Comparison of ENCODE assay signal across 8 mouse cellular contexts in genomic region chr9:50443708-50444463, GRCm38 (mm10). TPM values are rescaled to one million over a fixed set of nuclear protein-coding genes. Genes with fewer than 3 reads are reported as not detected.
DNase-seq lines count a peak whose midpoint lies in the region; ATAC-seq and TF ChIP-seq lines count a peak whose summit lies in the region.
"Had no signal": no experiment of that assay in that cellular context is flagged by ENCODE, and none has a peak within 500 bp of the region (broad histone marks: within the 10 kb centered on the region; RNA-seq: fewer than 3 reads in every experiment).

No protein-coding gene starts in this region.

- no peak for TF ChIP-seq POLR2A in lung, adult 2 months (IDR thresholded peaks at IDR 0.05; ENCODE audit: borderline replicate concordance, extremely low read depth, low read depth, low read length)

- H3K27ac ChIP-seq in heart, embryonic 10.5 days: 0 out of 2 replicates have a peak overlapping the region, but pooled peaks have one; percentile 17

- peak; percentile 33 for TF ChIP-seq CTCF in C2C12 (IDR thresholded peaks at IDR 0.05; ENCODE audit: control insufficient read depth, insufficient read depth, insufficient read length)
- peak; percentile 87 for TF ChIP-seq CTCF in G1E (IDR thresholded peaks at IDR 0.05; ENCODE audit: low read depth, low read length)
- TF ChIP-seq CTCF in lung, adult 2 months (IDR thresholded peaks at IDR 0.05; ENCODE audit: insufficient read depth, low read length): peak; percentile 71

- peak; percentile 38 for DNase-seq in G1E (ENCODE audit: low spot score)
- DNase-seq in cerebellum, adult 8-10 months: peak; percentile 59
- no peak for DNase-seq in heart, embryonic 10.5 days (ENCODE audit: low spot score)
- peak; percentile 67 to 76 for DNase-seq in kidney, postnatal 4 days
- DNase-seq in lung, adult 2 months: peak; percentile 53
- DNase-seq in retina, embryonic 14.5 days (ENCODE audit: low spot score): peak; percentile 91

- no peaks in the 10 kb centered on the region for H3K79me3 ChIP-seq in C2C12 (ENCODE audit: low read depth)

- H3K27me3 ChIP-seq in C2C12 (ENCODE audit: control insufficient read depth, insufficient read depth, insufficient read length) (no peaks in the 10 kb centered on the region), G1E (ENCODE audit: insufficient read depth, low read length) (peaks cover 4% of the 10 kb centered on the region)
- H3K27me3 ChIP-seq in heart, embryonic 10.5 days (ENCODE audit: insufficient read depth, poor library complexity, severe bottlenecking): no peaks in the 10 kb centered on the region; the same call in 1 of the 2 replicates

- ATAC-seq in G1E (ENCODE audit: extremely low read depth, insufficient number of reproducible peaks, low FRiP score, poor library complexity, severe bottlenecking): no peak

- H3K4me1 ChIP-seq in G1E (ENCODE audit: insufficient read depth, low read depth, low read length): peaks cover 4% of the 10 kb centered on the region
- H3K4me1 ChIP-seq in heart, embryonic 10.5 days: 0 out of 2 replicates have a peak, but pooled peaks cover 6% of the 10 kb centered on the region
- H3K4me1 ChIP-seq in lung, adult 2 months (ENCODE audit: control insufficient read depth, insufficient read depth, low read length): no peaks in the 10 kb centered on the region

- WGBS in heart, embryonic 10.5 days: 46% methylated on average over 23 of the region's 23 CpGs
- WGBS in lung, adult 2 months: 41% methylated on average over 23 of the region's 23 CpGs

- H3K36me3 ChIP-seq in C2C12 (ENCODE audit: control insufficient read depth, insufficient read depth): no peaks in the 10 kb centered on the region
- H3K36me3 ChIP-seq in G1E (replicated peaks): no peaks in the 10 kb centered on the region
- H3K36me3 ChIP-seq in heart, embryonic 10.5 days: no peaks in the 10 kb centered on the region

- H3ac ChIP-seq in C2C12 (ENCODE audit: control insufficient read depth, insufficient read length, low read depth): no peak overlapping the region

- H3K79me2 ChIP-seq in C2C12 (ENCODE audit: control insufficient read depth, insufficient read depth): no peaks in the 10 kb centered on the region

- no peak overlapping the region for H3K4me3 ChIP-seq in C2C12 (ENCODE audit: insufficient read depth, poor library complexity, severe bottlenecking)
- H3K4me3 ChIP-seq in G1E (ENCODE audit: low read depth, low read length): no peak overlapping the region
- no peak overlapping the region for H3K4me3 ChIP-seq in heart, embryonic 10.5 days
- no peak overlapping the region for H3K4me3 ChIP-seq in lung, adult 2 months (replicated peaks; ENCODE audit: extremely low read depth, low read depth, low read length)

- no peaks in the 10 kb centered on the region for H3K9me3 ChIP-seq in G1E (replicated peaks)
- no peaks in the 10 kb centered on the region for H3K9me3 ChIP-seq in heart, embryonic 10.5 days

TF ChIP-seq in C2C12, 6 proteins besides CTCF, POLR2A, EP300 and RAD21:
- no peak for TF ChIP-seq MYOG (IDR thresholded peaks at IDR 0.05; ENCODE audit: control insufficient read depth, extremely low read depth, insufficient read length)
- no peak for TF ChIP-seq FOSL1 (IDR thresholded peaks at IDR 0.05; ENCODE audit: insufficient read depth, low read length, poor library complexity, severe bottlenecking)
- TF ChIP-seq USF1 (IDR thresholded peaks at IDR 0.05; ENCODE audit: low read depth): no peak
- no peak for TF ChIP-seq MAX (IDR thresholded peaks at IDR 0.05)
- TF ChIP-seq MYOD1 (IDR thresholded peaks at IDR 0.05; ENCODE audit: control insufficient read depth, insufficient read length, low read depth): no peak

RNA-seq across cellular contexts. Expression of gene Plet1, which starts 50.4 kb away (rescaled TPM):
- 0.35 TPM for polyA plus RNA-seq in C2C12 (2012; fragmentation: generic; extraction: Trizol)
- not detected in 2 replicates for total RNA-seq in G1E (2014; fragmentation: Nextera tagmentation)
- 0.17 TPM in 1 of 2 replicates, not detected in the other for total RNA-seq in G1E (2017)
- 0.08 TPM in 1 of 2 replicates, not detected in the other for polyA plus RNA-seq in G1E (2012)
- 2.2 and 4.2 TPM in 2 replicates for polyA plus RNA-seq in heart, embryonic 10.5 days (2016; fragmentation: Nextera tagmentation; extraction: Ambion mirVana)
- polyA plus RNA-seq in lung, adult 2 months (2012; rRNA removed): 53.4 and 55.7 TPM in 2 replicates
- total RNA-seq: left cerebral cortex, adult 8-10 months had no signal

Comparison
In these comparisons a context has a peak if more than half of its experiments do, and no peak if none do; other contexts are left out.
1. CTCF ChIP-seq: peak in every context shown above with its lines; median percentile 87 in G1E; 71 in lung, adult 2 months; 33 in C2C12.
2. RNA of gene Plet1, which starts 50.4 kb away (polyA plus RNA-seq): 53.4 to 55.7 TPM in lung, adult 2 months; 2.2 to 4.2 TPM in heart, embryonic 10.5 days, 0.35 TPM in C2C12 (single experiment) and 0.08 TPM in G1E; every median in the first group is over 10 times any median in the second.